Mouse (Mus musculus) limb, embryonic 14.5 days (tissue): ENCODE results near the gene Tubgcp4. TPM values are rescaled to one million over a fixed set of nuclear protein-coding genes. Genes with fewer than 3 reads are reported as not detected.

ENCODE experiments used
- ATAC-seq: fragments of 200-750 bp; cut with Nextera tagmentation; 2 replicates; pipeline ENCODE4 v1.8.0; 2017; ENCODE audit warnings: low read depth, moderate number of reproducible peaks, moderate TSS enrichment; ENCODE audit not compliant: low FRiP score
- DNase-seq: peaks from one replicate; pipeline ENCODE4 v3.0.0-alpha.2; 2015; ENCODE audit warnings: low spot score
- H3K27ac ChIP-seq: fragments of 300-500 bp; sonication (generic); replicated peaks from 2 replicates; pipeline ENCODE4 v1.5.1; 2014; ENCODE audit warnings: low read depth, mild to moderate bottlenecking, low read length, moderate library complexity, mixed read lengths
- H3K27me3 ChIP-seq: fragments of 300-500 bp; sonication (generic); 2 replicates; pipeline ENCODE4 v1.6.1; 2014; ENCODE audit warnings: low read length, mixed read lengths; ENCODE audit not compliant: control insufficient read depth, insufficient read depth
- H3K36me3 ChIP-seq: fragments of 300-500 bp; sonication (generic); 2 replicates; pipeline ENCODE4 v1.6.1; 2014; ENCODE audit warnings: mild to moderate bottlenecking, low read length, moderate library complexity, mixed read lengths; ENCODE audit not compliant: control insufficient read depth, insufficient read depth
- H3K4me1 ChIP-seq: fragments of 300-500 bp; sonication (generic); 2 replicates; pipeline ENCODE4 v1.6.1; 2014; ENCODE audit warnings: antibody characterized with exemption, low read length, mixed read lengths; ENCODE audit not compliant: control insufficient read depth, insufficient read depth
- H3K4me2 ChIP-seq: fragments of 300-500 bp; sonication (generic); replicated peaks from 2 replicates; pipeline ENCODE4 v1.6.1; 2014; ENCODE audit warnings: low read depth, mild to moderate bottlenecking, low read length, moderate library complexity; ENCODE audit not compliant: severe bottlenecking
- H3K4me3 ChIP-seq: fragments of 300-500 bp; sonication (generic); replicated peaks from 2 replicates; pipeline ENCODE4 v1.5.1; 2014; ENCODE audit warnings: low read length
- H3K9ac ChIP-seq: fragments of 300-500 bp; sonication (generic); 2 replicates; pipeline ENCODE4 v1.6.1; 2014; ENCODE audit warnings: mild to moderate bottlenecking, low read depth, low read length, moderate library complexity; ENCODE audit not compliant: severe bottlenecking
- H3K9me3 ChIP-seq: fragments of 300-500 bp; sonication (generic); 2 replicates; pipeline ENCODE4 v1.6.1; 2016; ENCODE audit warnings: low read length; ENCODE audit not compliant: control insufficient read depth
- POLR2A ChIP-seq: fragments of 200-500 bp; IDR thresholded peaks from 2 replicates; pipeline ENCODE4 v1.8.0; 2012; ENCODE audit warnings: inconsistent platforms, mild to moderate bottlenecking, moderate library complexity, borderline replicate concordance; ENCODE audit not compliant: insufficient read depth, insufficient read length; ENCODE audit errors: extremely low read depth
- WGBS: fragments of 180-500 bp; shearing (Covaris S2); extraction: QIAGEN DNeasy Blood & Tissue Kit; methylation state at CpG from one replicate; pipeline ENCODE4 v1.1.7; 2014; 5-methylcytosine and 5-hydroxymethylcytosine counted together
- polyA plus RNA-seq, 2 experiments: library from polyadenylated mRNA; depleted of rRNA in 1 of 2; stranded (reverse) in 1 of 2; unstranded in 1 of 2; fragments of >200 nt; fragmentation: Nextera tagmentation in 1 of 2; extraction: Ambion mirVana in 1 of 2; gene quantifications; 2 replicates each; pipeline versions ENCODE4 v1.2.1 to v1.2.3; 2012 to 2014

Tubgcp4 gene
- polyA plus RNA-seq, 2 experiments = 47.9 to 53.6 TPM

DNA sequence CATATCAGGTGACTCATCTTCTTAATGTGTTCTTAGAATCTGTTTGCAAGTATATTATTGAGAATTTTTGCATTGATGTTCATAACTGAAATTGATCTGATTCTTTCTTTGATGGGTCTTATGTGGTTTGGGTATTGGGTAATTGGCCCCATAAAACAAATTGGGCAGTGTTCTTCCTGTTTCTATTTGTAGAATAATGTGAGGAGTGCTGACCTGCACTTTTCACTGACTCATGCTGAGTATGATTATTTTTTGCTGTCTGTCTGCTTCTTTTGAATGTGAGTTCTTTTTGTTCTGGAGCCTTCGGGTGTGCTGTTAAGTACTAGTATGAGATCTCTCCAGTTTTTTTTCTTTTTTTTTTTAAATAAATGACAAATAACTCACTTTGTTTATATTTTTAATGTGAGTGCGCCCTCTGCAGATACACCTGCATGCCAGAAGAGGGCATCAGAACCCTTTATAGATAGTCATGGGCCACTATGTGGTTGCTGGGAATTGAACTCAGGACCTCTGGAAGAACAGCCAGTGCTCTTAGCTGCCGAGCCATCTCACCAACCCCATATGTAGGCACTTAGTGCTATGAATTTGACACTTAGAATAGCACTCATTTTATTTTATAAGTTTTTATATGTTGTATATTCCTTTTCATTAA lies 8.5 kb downstream of the Tubgcp4 start:
- no peaks in the 10 kb centered on the region for H3K9me3 ChIP-seq
- H3K36me3 ChIP-seq = peaks cover 82% of the 10 kb centered on the region
- H3K27me3 ChIP-seq = no peaks in the 10 kb centered on the region
- DNase-seq (no peak), ATAC-seq (no peak)
- no peak for TF ChIP-seq POLR2A
- no peaks in the 10 kb centered on the region for H3K4me1 ChIP-seq
- H3K9ac ChIP-seq = no peak overlapping the region
- no peak overlapping the region for H3K4me2 ChIP-seq
- no peak overlapping the region for H3K27ac ChIP-seq
- WGBS = 86% methylated on average over 3 of the region's 3 CpGs
- H3K4me3 ChIP-seq = no peak overlapping the region

DNA sequence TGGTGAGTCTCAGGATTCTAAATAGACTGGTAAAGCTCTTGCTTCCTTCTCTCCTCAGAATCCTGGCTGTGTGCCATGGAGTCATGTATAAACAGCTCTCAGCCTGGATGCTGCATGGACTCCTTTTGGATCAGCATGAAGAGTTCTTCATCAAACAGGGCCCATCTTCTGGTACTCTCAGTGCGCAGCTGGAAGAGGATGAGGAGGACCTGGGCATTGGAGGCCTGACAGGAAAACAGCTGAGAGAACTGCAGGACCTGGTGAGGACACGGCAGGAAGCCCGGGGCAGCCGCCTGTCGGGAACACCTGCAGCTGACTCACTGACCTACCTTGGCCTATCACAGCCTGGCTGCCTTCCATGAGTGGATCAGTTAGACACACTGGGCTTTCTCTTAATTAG lies 13.0 kb downstream of the Tubgcp4 start:
- 90% methylated on average over 5 of the region's 5 CpGs for WGBS
- Histone ChIP-seq H3K9ac (no peak overlapping the region), H3K4me3 (no peak overlapping the region), H3K4me1 (no peaks in the 10 kb centered on the region), H3K27ac (no peak overlapping the region), H3K9me3 (no peaks in the 10 kb centered on the region), H3K4me2 (no peak overlapping the region), H3K27me3 (no peaks in the 10 kb centered on the region), H3K36me3 (peaks cover 78% of the 10 kb centered on the region)
- DNase-seq = no peak
- no peak for ATAC-seq
- TF ChIP-seq POLR2A = no peak

DNA sequence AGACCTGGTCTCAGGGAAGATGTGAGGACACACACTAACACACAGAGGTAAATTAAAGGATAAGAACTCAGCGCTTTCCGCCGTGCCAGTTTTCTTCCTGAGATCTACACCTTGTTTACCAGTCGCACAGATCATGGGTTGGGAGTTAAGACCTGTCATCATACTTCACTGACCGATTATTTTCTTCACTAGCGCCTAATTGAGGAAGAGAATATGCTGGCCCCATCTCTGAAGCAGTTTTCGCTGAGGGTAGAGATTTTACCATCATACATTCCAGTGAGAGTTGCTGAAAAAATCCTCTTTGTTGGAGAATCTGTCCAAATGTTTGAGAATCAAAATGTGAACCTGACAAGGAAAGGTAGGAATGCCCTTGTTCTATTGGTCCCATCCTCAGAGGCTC lies 13.7 kb downstream of the Tubgcp4 start:
- no peak overlapping the region for H3K4me2 ChIP-seq
- no peaks in the 10 kb centered on the region for H3K4me1 ChIP-seq
- no peak overlapping the region for H3K27ac ChIP-seq
- peaks cover 78% of the 10 kb centered on the region for H3K36me3 ChIP-seq
- DNase-seq = no peak
- ATAC-seq = no peak
- H3K27me3 ChIP-seq = no peaks in the 10 kb centered on the region
- no peak overlapping the region for H3K4me3 ChIP-seq
- H3K9ac ChIP-seq = no peak overlapping the region
- TF ChIP-seq POLR2A = no peak
- H3K9me3 ChIP-seq = no peaks in the 10 kb centered on the region
- WGBS = 96% methylated on average over 7 of the region's 7 CpGs

DNA sequence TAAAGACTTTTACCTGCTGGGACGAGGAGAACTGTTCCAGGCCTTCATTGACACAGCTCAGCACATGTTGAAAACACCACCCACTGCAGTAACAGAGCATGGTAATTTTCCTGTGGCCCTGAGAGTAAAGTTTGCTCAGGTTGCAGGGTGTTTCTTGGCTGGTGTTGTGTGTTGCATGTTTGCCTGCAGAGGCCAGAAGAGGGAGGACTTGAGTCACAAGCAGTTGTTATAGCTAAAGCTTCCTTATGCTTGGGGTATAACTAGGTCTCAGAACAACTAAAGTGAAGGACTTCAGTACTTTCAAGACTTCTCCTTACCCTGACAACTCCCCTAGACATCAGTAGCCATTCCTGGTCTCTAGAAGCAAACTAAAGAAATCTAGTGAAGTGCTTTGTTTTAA lies 18.1 kb downstream of the Tubgcp4 start:
- H3K9ac ChIP-seq = no peak overlapping the region
- H3K36me3 ChIP-seq = peaks cover 92% of the 10 kb centered on the region
- no peak for ATAC-seq
- no peak for DNase-seq
- WGBS = 46% methylated on average over 1 of the region's 1 CpGs
- no peaks in the 10 kb centered on the region for H3K27me3 ChIP-seq
- no peak overlapping the region for H3K27ac ChIP-seq
- no peak overlapping the region for H3K4me3 ChIP-seq
- H3K4me1 ChIP-seq = no peaks in the 10 kb centered on the region
- TF ChIP-seq POLR2A = no peak
- H3K9me3 ChIP-seq = no peaks in the 10 kb centered on the region
- H3K4me2 ChIP-seq = no peak overlapping the region

DNA sequence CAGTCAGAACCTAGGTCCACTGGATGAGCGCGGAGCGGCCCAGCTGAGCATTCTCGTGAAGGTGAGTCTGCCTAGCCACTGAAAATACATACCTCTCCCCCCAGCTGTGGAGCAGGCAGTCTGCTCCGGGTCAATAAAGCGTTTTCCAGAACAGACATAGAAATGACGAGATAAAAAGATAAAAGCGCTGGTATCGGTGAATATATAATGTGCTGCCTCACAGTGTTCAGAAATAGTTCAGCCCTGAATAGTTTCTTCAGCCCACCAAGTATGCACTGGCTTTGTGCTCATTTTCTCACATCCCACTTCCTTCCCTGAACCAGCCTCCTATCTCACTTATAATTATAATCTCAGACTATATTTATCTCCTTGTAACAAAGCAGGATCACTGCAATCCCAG lies 25.0 kb downstream of the Tubgcp4 start:
- peaks cover 97% of the 10 kb centered on the region for H3K36me3 ChIP-seq
- no peaks in the 10 kb centered on the region for H3K9me3 ChIP-seq
- H3K4me1 ChIP-seq = no peaks in the 10 kb centered on the region

More for the DNA sequence above, 25.0 kb downstream of the Tubgcp4 start:
- 91% methylated on average over 9 of the region's 9 CpGs for WGBS
- H3K27ac ChIP-seq = no peak overlapping the region
- no peak overlapping the region for H3K4me2 ChIP-seq
- no peak for ATAC-seq
- H3K9ac ChIP-seq = no peak overlapping the region
- H3K4me3 ChIP-seq = no peak overlapping the region
- no peak for DNase-seq
- no peak for TF ChIP-seq POLR2A
- H3K27me3 ChIP-seq = no peaks in the 10 kb centered on the region
